Mouse (Mus musculus) kidney, adult 9 months (tissue): ENCODE results near the gene Glrx.
"Not testable (repeated sequence)": the region's sequence is repeated elsewhere in the genome, so short reads cannot be mapped to it uniquely, and the experiment has no call there.

Experiments used
- DNase-seq: peaks from one replicate; pipeline ENCODE4 v3.0.0; 2022

The Glrx gene

DNA sequence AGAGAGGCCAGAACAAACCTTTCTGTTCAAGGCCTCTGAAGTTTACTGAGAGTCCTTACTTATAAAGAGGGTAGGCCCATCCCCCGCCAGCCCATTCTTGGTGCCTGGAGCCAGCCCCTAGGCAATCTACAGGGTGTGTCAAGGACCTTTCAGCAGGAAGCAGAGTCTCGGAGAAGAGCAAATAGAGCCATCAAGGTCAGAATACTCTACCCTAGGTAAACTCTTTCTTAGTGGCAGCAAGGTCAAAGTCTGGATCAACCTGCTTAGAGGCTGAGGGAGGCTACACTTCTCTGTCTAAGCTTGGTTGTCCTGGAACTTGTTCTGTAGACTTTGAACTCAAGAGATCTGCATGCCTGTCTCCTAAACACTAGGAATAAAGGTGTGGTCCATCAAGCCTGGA is 4.2 kb upstream of the Glrx start:
- peak; percentile 60 for DNase-seq

- DNase-seq, result no peak
Measured at GRCm38 (mm10) chr13:75838506-75838905, 1.2 kb upstream of the Glrx start.

DNA sequence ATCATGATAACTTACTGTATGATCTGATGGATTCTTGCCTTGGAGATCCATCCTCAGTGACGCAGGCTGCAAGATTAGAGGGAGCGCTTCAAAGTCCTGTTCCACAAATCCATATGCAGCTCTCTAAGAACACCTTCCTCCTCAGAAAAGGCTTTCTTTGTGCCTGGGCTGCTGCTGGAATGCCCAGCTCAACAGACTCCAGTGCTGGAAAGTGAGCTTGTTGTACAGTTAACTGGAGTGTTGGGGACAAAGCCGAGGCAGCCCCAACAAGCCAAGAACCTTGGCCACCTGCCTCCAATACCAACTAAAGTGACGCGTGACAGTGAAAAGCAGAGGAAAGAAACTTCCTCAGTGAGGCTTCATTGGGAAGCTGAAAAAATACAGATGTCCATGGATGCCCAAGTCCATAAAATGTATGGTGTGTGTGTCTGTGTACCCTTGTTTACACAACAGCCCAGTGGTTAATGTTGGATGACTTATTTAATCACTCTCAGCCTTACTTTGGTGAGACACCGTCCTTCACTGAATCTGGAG is 1.2 kb downstream of the Glrx start:
- DNase-seq, result no peak

- no peak for DNase-seq
Measured at GRCm38 (mm10) chr13:75841950-75842349, 2.3 kb downstream of the Glrx start.

DNA sequence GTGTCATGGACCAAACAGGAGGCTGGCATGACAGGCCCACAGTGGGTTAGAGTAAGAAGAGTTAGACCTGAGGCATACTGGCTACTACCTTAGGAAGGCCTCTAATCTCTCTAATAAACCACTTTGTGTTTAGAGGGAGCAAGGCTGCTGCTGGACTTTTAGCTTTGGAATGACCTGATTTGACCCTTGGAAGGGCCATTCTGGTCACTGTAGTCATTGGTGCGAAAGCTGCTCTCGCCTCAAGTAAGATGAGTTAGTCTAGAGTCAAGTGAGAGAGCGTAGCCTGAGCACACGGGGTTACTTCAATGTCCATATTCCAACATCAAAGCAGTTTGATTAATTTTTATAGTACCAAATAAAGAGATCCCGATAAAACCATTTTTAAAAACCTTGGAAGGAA is 3.7 kb downstream of the Glrx start:
- peak; percentile 28 for DNase-seq

- peak; percentile 34 for DNase-seq
Measured at GRCm38 (mm10) chr13:75843993-75844683, 4.5 kb downstream of the Glrx start.

DNA sequence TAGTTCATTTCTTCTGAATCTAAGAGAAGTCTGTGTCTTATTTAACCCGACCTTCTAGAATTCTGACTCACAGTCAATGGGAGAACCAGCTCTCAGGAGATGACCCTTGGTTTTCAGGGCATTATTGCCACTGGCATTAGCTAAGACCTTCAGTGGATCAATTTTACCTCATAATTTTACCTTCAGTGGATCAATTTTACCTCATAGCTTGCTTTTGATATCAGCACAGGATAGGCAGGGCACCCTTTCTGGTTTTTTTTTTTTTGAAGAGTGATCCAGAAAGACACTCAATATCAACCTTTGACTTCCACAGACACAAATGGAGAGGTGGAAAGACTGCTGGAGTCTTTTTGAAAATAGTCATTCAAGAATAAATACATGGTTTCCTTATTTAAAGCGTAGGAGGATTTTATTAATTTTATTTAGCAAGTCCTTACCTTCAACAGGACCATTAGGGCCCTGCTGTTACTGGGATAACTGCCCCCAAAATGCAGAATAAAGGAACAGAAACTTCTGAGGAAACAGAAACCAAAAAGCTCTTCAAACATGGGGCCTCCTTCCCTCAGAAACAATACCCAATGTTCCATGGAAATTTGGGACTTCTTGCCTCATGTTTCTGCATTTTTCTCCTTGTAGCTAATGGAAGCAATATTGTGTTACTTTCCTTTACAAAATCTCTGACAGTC is 5.3 kb downstream of the Glrx start:
- DNase-seq, result no peak

DNA sequence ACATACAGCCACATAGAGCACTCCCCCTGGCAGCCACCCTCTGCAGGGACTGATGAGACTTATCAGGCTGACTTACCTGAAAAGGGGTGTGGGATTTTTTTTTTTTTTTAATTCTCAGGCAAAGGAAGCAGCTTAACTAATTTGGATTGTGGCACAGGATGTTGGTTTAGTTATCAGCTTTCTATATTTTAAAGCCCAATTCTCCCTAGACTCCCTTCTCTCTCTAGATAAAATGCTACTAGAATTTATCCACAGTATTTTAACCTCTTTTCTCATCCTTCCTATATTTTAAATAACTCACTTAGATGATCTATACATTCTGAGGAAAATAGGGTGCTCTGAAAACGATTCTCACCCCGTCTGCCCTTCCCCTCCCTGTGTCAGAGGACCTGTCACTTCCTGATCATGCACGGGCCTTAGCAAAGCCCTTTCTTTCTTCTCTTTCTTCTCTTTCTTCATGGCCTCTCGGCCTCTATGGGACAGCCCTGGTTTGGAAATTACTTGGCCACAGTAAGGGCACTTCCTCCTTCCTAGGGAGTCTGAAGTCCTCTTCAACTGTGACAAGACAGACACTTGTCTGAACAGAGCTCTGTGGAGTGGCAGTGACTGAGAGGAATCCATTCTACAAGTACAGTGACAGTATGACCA is 6.0 kb downstream of the Glrx start:
- no peak for DNase-seq

GRCm38 (mm10) chr13:75847027-75847426 is 7.4 kb downstream of the Glrx start:
- DNase-seq, result no peak

DNA sequence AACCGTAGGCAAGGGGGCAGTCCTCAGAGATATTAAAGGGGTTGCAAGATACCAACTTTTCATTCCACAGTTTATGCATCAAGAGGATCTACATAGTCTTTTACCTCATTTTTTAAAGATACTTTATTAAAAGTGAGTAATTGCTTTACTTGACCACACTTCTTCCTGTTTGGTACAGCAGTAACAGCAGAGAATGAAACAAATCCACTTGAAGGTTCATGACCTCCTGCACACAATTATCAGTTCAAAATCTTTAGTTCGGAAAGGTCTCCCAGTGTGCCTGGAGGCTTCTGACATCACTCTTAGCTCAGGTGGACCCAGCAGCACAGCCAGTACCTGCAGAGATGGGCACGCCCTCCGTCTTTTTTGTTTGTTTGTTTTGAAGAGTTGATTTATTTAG is 12.4 kb downstream of the Glrx start:
- no peak for DNase-seq

- DNase-seq, result no peak
Measured at GRCm38 (mm10) chr13:75853118-75853517, 13.4 kb downstream of the Glrx start.

DNA sequence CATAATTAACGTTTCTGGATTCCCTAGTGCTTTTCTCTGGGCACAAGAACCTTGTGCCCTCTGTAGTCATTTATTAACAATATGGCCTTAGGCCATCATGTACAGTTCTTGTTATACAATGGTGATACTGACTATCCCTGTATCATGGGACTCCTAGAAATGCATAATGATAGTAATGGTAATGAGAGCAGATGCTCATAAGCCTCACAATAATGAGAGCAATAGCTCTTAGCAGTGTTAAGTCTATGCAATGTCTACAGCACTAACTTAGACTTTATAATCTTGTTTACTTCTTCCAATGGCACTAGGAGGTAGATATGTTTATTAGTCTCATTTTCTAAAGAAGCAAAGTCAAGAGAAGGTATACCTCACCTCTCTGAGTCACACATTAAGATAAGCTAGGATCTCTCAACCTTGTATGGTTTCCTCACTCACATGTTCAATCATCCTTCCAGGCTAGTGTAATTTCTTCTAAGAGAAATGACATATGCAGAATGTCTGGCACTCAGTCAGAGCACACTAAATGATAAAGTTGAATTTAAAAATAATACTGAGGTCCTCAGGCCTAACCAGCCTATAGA is 19.7 kb downstream of the Glrx start:
- DNase-seq, result no peak

DNA sequence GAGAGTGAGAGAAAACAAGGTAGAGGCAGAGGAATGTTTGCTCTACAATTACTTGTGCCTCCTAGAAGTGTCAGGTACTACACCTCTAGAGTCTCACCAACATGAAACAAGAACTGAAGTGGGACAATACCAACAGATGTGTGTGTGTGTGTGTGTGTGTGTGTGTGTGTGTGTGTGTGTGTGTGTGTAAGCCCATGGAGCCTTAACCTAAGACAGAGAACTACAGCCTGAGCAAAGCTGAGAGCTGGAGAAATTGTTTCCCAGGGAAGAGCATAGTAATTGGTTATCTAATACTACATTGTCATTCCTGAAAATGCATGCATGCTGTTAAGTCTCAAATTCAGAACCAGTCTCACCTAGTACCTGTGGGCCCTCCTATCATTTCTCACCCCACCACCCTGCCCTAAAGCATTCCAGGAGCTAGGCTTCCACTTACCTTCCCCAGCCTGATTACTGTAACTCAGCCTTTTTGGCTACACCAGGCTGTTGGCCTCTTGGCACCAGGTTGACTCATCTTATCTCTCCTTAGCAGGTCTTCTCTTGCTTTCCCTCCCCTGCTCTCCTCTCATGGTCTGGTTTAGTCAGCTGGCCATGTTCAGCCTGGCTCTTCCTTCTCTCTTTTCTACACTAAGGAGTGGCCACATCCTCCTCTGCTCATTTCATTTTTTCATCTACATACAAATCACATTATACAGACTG is 26.0 kb downstream of the Glrx start:
- DNase-seq, result no peak

DNA sequence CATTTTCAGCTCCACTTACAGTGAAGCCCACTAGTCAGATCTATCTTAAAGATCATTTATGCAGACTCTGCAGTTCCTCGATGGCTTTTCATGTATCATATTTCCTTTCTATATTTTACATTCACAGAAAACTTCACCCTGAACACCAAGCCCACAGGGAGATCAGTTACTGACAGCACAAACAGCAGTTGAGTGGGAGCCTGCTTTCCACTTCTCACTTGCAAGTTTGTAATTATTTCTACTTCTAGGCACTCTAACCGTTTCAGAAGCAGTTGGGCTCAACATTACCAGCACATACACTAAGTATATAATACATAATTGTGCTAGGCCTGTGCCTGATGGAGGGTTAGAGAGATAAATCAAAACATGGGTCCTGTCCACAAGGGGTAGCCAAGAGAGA is 28.2 kb downstream of the Glrx start:
- no peak for DNase-seq

DNA sequence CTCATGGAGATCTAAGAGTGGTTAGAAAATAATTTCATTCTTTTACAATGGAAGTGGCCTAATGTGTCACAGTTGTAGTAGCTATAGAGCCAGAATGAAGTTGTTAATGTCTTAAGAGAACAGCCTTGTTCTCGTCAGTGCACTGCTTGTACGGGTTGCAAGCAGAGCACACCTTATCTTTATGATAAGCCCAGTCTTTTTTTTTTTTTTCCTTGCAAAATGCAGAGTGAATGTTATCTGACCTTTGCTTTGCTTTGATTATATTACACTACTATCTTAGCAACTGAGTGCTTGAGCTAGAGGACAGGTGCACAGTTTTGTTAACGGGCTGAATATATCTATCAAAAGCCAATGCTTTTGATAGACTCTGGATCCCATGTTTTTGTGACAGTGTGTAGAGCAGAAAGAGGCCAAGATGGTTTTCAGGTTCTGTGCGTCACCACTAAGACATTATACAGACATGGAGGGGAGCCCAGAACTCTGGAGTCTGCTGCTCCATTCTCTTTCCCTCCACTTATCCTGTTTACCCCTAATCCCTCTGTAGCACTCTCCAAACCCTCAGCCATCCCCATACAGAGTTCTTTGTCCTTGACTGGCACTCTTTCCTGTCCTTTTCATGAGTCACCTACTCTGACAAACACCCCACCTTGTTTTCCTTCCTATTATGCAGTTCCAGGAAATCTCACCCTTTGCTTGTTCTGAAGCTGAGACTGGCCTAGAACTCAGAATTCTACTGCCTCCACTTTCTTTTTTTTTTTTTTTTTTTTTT is 35.1 kb downstream of the Glrx start:
- DNase-seq, result no peak

DNA sequence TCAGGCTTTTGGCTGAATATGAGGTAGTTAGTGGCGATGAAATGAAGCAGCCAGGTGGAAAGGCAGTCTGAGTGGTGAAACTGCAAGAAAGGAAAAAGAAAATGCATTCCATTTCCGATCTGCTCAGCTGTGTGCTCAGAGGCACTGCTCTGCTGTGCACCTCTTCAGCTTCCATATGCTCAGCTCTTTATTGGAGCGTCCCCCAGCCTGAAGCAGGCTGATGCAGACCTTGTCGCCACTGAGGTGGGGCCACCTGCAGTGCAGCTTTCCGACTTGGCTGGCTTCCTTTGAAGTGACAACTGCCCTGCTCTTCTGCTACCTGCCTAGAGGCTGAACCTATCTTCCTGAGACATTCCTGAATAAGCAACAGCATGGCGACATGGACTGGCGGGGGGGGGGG is 36.5 kb downstream of the Glrx start:
- not testable (repeated sequence) for DNase-seq

DNA sequence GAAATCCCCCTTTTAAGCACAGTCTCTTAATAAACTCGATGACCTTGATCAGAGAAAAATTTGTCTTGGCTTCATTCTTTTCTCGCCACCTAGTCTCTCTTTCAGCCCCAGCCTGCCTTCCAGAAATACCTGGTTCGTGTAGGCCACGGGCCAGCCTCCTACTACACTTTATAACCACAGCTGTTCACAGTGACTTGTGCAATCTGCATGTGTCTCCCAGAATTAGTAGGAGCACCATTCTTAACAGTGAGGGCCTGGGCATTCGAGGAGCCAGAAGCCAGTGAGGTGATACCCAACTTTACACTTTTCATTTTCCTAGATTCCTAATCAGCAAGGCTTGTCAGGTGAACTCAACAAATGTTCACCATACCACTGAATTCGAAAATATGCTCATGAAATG is 36.9 kb downstream of the Glrx start:
- no peak for DNase-seq

GRCm38 (mm10) chr13:75877907-75878306 is 38.2 kb downstream of the Glrx start:
- DNase-seq, result peak; percentile 77

- DNase-seq, result peak; percentile 60
Measured at GRCm38 (mm10) chr13:75879756-75880155, 40.1 kb downstream of the Glrx start.

DNA sequence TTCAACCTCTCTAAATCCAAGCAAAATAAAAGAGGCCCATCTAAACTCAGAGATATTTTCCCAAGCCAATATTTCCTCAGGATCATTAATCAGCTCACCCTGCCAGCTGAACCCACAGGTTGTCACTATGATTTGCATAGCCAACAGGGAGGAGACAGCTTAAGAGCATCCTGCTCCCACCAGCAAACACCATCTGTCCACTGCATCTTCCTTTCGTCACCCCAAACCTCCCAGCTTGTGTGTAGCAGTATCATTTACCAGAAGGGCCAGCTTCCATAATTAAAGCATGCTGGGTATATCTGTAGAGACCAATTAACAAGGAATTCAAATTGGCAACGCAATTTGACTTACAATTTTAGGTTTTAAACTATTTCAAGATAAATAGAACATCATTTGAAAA is 40.8 kb downstream of the Glrx start:
- DNase-seq, result no peak

- DNase-seq, result no peak
Measured at GRCm38 (mm10) chr13:75883792-75884191, 44.1 kb downstream of the Glrx start.

GRCm38 (mm10) chr13:75891868-75892267 is 52.2 kb downstream of the Glrx start:
- no peak for DNase-seq
